Mouse (Mus musculus) cortical plate, adult 2 months (tissue): ENCODE data around the gene Haus2.

ENCODE experiments used
- CTCF ChIP-seq: fragments of 200-500 bp; IDR thresholded peaks from 2 replicates; pipeline ENCODE4 v1.5.1; 2011; ENCODE audit warnings: mild to moderate bottlenecking, control low read depth, low read length; ENCODE audit not compliant: insufficient read depth; ENCODE audit errors: extremely low read depth
- POLR2A ChIP-seq: fragments of 200-500 bp; IDR thresholded peaks from 2 replicates; pipeline ENCODE4 v1.6.1; 2011; ENCODE audit warnings: mild to moderate bottlenecking, low read length, control low read depth; ENCODE audit not compliant: insufficient read depth; ENCODE audit errors: extremely low read depth

DNA sequence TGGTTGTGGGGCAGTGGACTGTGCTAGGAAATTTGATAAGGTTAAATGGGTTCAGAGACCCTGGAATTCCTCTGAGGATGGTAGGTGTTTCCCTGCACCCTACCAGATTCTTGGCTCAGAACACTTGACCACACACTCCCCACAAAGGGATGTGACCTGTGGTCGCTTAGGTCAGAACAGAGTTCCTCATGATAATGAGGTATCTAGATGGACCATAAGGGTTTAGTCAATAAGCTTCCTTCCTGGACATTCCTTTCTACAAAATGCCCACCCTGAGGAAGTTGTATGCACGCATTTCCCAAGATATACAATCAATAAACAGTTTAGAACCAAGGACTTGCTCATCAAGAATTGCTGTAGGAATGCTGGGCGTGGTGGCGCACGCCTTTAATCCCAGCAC is 46.7 kb downstream of the Haus2 start:
- TF ChIP-seq CTCF = no peak
- TF ChIP-seq POLR2A = no peak
